Mouse (Mus musculus) spleen, postnatal 36 days (tissue): ENCODE results near the gene Ugt1a1.
"Not testable (repeated sequence)": the region's sequence is repeated elsewhere in the genome, so short reads cannot be mapped to it uniquely, and the experiment has no call there.

Experiments
- DNase-seq, 2 experiments: peaks; one replicate each; pipeline ENCODE4 v3.0.0; 2022; ENCODE audit warnings: low spot score in 2 of 2, mixed read lengths in 1 of 2

The Ugt1a1 gene

DNA sequence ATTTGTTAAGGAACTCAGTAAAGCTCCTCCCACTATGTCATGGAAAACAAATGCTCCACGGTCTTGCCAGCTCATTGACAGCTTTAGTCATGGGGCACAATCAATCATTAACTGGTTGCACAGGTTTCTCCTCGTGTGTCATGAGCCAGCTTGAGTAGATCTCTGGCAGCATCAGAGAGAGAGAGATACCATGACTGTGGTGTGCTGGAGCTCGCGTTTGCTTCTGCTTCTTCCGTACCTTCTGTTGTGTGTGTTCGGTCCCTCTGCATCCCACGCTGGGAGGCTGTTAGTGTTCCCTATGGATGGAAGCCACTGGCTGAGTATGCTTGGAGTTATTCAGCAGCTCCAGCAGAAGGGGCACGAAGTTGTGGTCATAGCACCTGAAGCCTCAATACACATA, at the start of gene Ugt1a1:
Gene Ugt1a1 (plus strand): TSS at position 148 of the 400 bp plus-strand sequence.
- DNase-seq = peak; percentile 4 to 12

DNA sequence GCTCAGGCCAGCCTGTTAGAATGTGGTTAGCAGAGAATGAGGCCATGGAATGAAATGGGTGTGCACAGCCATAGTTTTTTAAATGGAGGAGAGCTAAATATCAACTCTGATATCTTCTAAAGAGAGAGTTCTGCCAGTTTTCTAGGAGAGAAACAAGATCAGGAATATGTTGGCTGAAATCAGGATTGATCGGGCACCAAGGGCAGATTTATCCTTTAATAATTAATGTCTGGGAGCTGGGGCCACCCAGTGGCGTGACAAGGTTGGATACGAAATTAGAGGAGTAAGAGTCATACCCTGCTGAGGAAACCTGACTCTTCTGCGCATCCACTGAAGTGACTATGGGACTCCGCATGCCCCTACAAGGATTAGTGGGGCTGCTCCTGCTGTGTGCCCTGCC, 46.0 kb upstream of the Ugt1a1 start, which contains the start of gene Ugt1a5:
Gene Ugt1a5 (plus strand): TSS at position 302 of the 400 bp plus-strand sequence.
- DNase-seq = no peak

DNA sequence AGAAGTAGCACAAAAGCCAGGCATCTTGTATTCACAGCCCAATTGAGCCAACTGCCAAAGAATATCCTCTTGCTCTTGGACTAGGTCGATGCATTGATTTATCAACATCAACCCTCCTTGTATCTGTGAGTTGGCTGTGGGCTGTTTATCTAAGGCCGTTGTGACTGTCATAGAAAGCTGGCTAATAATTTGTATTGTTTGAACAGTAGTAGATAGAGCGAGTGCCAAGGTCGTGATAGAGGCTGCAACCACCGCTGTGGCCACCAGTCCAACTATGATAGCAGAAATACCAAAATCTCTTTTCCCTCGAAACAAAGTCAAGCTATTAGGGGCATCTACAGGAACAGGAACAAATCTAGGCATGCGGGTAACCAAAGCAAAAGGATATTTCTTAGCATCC, 39.6 kb upstream of the Ugt1a1 start:
- not testable (repeated sequence) for DNase-seq

DNA sequence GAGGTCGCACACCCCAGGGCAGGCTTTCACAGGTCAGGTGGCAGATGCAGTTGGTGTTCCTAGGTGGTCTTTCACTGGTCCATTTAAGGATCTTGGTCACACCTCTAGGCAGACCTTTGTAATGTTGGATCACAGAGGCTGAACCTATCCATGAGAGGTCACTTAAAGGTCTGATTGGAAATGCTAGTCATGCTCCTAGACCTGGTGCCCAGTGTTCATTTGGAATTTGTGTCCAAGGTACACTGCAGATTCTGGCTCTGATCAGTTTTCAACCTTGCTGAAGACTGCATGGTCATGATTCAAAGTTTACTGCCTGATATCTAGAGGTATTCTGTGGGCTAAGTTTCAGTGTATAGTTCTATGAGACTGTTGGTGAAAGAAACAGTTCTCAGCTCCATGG, 32.1 kb upstream of the Ugt1a1 start:
- DNase-seq = no peak

DNA sequence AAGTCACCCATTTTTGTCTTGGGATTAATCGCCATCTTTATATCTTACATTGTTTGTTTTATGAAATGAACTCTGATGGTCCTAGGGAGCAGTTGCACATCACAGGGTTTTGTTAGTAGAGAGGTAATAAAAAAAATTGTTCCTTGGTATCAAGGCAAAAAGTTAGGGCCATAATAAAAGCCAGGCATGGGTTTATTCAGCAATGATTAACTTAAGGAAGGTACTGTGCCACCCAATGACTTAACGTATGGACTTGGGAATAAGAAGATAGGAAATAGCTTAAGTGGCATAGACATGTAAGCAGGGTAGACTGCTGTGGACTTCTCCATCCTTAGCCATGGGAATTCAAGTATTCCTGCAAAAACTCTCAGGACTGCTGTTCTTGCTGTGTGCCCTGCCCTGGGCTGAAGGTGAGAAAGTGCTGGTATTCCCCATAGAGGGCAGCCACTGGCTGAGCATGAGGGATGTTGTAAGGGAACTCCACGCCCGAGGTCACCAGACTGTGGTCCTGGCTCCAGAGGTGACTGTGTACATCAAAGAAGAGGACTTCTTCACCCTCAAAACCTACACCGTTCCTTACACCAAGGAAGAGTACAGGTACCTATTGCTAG, 25.3 kb upstream of the Ugt1a1 start:
- no peak for DNase-seq

DNA sequence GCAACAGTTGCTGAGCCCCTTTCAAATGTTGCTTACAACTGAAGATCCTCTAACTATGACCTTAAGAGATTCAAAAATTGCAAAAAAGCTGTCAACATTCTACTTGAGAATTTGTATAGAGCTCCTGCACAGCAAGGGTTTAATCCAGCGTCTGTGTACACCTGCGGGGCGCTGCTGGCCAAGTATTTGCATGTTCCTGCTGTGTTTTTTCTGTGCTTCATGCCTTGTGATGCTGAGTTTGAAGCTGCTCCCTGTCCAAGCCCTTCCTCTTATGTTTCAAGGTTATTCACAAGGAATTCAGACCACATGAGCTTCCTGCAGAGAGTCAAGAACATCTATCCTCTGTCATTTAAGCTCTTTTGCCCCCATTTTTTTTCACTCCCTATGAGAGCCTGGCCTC, 19.6 kb upstream of the Ugt1a1 start:
- DNase-seq = no peak

DNA sequence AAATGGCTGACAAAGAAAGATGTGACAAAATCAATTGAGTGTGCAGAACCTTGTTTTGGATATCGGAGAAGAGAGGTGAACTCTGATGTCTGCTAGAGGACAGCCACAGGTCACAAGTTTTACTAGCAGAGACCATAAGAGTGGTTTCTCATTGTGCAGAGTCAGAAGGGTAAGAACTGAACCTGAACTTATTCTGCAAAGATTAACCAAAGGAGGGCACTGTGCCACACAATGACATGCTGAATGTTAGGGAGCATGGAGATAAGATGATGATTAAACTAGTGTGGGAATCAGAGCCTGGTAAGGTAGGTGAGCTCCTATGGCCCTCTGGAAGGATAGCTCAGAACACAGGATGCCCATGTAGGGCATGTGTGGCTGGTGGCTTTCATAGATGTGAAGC, 16.1 kb upstream of the Ugt1a1 start:
- no peak for DNase-seq

DNA sequence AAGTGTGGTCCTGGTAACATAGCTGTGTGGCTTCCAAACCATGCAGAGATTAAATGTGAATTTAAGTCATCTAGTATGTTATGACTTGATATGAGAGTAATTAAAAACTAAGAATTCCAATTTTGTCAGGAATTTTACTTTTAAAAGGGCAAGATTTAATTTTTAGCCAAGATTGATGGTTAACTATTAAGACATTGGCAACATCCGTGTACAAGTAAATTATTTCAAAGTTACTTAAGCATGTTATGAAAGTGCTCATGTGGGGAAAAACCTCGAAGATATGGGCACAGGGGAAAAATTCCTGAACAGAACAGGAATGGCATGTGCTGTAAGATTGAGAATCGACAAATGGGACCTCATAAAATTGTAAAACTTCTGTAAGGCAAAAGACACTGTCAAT, 14.3 kb upstream of the Ugt1a1 start:
- no peak for DNase-seq

DNA sequence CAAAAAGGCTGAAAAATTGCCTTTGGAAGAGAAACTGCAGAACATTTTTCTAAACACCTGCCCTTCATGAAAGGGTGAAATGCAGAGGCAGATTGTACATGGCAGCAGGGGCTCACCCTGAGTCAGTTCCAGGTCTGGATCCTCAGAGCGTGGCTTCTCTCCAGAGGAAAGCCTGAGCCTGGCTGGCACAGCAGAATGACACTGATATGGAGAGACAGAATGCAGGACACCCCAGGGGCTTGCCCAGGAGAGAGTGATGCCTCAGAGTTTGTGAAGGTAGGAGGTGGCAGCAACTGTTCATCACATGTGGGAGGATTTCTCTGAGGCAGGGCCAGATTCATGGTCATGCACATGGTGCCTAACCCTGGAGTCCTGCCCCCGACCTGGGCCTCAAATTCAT, 11.8 kb upstream of the Ugt1a1 start:
- no peak for DNase-seq

DNA sequence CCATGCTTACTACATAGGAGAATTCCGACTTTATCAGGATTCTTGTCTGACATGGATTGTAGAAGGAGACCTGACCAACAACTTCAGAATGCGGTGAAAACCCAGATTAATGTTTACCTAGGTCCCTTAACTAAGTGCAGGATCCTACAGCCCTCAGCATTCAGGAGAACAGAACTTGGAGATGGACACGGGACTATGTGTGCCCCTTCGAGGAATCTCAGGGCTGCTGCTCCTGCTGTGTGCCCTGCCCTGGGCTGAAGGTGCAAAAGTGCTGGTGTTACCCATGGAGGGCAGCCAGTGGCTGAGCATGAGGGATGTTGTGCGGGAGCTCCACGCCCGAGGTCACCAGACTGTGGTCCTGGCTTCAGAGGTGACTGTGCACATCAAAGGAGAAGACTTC, 11.3 kb upstream of the Ugt1a1 start, which contains the start of gene Ugt1a2:
Gene Ugt1a2 (plus strand): TSS at position 146 of the 400 bp plus-strand sequence.
- no peak for DNase-seq

DNA sequence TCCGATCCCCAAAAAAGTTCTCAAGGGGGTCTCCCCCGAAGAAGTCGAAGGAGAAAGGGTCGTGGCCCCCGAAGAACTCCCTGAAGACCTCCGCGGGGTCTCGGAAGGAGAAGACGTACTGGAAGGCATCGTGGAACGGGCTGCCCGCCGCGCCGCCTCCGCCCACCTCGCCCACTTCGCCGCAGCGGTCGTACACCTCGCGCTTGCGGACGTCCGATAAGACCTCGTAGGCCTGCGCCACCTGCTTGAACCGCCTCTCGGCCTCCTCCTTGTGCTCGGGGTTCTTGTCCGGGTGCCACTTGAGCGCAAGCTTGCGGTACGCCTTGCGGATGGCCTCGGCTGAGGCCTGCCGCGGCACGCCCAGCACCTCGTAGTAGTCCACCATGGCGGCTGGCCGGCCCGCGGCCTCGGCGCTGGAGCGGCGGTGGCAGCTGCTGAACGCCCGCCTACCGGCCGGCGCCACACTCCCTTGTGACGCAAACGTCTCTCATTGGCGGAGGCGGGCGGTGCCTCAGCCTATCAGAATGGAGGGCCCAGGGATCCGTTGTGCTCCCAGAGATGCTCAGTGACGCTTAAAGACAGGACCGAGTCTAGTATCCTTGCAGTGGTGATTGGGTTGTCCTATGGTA, 6.4 kb upstream of the Ugt1a1 start, which contains the start of gene Dnajb3:
Gene Dnajb3 (minus strand): TSS at position 489 of the 629 bp plus-strand sequence.
- peak; percentile 72 to 76 for DNase-seq

DNA sequence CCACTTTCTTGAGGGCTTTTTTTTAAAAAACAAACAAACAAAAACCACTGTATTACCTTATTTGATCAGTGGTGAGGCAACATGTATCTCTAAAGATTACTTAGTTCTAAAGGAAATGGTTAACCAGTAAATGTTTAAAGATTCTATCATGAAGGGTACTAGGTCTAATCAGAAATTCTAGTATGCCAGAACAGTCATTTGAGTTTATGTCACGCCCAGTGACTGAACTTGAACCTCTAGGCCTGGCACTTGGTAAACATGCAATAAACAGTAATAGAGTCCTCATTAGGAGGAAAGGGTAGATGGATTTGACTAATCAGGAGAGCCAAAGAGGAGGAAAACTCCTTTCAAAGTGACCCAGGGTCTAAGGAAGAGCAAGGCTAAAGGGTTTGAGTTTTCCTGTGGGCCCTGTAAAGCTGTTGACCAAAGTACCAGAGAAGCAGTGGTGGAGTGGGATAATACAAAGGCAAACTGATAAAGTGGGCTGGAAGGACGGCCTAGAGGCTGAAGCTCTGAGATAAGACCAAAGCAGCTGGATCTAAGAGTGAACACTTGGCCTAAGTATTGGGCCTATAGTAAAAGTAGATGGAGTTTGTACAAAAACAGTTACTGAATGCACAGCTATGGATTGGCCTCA, 4.8 kb upstream of the Ugt1a1 start:
- DNase-seq = peak; percentile 9 to 53

DNA sequence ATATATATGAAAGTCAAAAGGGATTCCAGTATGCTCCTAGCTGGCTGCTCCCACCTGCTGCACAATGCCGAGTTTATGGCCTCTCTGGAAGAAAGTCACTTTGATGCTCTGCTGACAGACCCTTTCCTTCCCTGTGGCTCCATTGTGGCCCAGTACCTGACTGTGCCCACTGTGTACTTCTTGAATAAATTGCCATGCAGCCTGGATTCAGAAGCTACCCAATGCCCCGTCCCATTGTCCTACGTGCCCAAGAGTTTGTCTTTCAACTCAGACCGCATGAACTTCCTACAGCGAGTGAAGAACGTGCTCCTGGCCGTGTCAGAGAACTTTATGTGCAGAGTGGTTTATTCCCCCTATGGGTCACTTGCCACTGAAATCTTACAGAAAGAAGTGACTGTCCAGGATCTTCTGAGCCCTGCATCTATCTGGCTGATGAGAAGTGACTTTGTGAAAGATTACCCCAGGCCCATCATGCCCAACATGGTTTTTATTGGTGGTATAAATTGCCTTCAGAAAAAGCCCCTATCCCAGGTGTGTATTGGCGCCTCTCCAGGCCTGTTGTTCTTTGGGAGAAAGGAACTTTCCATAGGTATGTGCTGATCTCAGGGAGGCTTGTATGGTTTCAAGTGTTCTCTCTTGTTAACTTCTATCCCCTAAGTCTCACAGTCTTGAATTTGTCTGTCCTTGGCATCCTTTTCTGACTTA, 734 bp downstream of the Ugt1a1 start:
- peak in 1 of 2 experiments; percentile 2 for DNase-seq

DNA sequence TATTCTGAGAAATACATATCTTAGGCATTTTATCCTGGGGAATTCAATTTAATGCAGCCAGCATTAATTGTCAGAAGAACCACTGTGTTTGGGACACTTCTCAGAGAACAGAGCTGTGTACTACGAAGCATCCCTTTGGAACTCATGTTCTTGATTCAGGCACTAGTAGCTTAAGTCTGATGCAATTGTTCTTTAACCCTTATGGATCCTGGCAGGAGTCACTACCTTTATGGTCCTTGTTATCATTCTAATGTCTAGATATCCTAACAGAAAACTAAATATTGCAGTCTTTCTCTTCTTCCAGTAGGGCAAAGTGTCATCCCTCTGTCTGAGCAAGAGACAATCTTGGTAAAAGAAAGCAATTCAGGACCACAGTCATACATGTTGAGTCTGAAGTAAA, 1.3 kb downstream of the Ugt1a1 start:
- no peak for DNase-seq

DNA sequence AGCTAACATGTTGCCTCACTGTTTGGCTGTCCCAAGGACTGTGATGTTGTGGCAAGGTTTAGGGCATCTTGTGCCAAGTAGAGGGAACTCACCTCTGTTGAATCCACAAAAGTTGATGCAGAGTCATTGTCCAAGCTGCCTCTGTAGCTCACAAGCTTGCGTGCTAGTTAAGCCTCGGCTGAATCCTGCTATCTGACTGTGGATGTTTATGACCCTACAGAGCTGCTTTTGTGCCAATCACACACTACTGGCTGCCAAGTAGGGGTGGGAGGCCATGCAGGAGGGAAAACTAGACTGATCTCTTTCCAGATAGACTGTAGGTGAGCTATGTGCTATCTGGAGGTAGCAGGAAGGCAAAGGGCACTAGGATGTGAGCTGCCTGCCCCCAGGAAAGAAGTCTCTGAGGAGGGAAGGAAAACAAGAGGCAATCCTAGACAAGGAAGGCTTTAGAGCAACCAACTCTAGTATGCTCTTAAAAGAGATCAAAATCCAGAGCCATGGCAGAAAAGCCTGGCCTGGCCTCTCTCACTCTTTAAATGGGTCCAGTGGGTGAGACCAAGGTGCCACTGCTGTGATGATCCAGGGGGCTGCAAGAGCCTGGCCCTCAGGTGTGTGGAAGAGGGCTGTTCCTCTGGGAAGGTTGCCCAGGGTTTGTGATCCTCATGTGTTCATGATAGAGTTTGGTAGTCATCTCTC, 2.2 kb downstream of the Ugt1a1 start:
- peak; percentile 10 to 11 for DNase-seq

DNA sequence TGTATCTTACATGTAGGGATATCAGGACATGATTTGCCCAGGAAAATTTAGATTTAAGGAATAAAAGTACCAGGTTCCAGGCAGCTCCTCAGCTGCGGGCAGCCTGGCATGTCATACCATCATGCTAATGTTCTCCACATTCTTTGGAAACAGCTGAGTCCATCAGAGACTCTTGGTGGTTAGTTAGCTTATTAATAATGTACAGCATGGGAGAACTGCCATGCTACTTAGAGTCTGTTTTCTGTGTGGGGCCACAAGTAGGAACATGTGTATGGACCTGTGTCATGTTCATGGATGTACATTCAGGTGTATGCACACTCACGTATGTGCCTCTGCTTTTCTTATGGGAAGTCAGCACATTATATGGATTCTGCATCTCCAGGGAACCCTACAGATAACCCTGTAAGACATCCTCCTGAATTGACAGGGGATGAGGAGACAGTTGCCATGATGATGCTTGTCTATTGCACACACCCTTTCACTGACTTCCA, 2.7 kb downstream of the Ugt1a1 start:
- DNase-seq = no peak

DNA sequence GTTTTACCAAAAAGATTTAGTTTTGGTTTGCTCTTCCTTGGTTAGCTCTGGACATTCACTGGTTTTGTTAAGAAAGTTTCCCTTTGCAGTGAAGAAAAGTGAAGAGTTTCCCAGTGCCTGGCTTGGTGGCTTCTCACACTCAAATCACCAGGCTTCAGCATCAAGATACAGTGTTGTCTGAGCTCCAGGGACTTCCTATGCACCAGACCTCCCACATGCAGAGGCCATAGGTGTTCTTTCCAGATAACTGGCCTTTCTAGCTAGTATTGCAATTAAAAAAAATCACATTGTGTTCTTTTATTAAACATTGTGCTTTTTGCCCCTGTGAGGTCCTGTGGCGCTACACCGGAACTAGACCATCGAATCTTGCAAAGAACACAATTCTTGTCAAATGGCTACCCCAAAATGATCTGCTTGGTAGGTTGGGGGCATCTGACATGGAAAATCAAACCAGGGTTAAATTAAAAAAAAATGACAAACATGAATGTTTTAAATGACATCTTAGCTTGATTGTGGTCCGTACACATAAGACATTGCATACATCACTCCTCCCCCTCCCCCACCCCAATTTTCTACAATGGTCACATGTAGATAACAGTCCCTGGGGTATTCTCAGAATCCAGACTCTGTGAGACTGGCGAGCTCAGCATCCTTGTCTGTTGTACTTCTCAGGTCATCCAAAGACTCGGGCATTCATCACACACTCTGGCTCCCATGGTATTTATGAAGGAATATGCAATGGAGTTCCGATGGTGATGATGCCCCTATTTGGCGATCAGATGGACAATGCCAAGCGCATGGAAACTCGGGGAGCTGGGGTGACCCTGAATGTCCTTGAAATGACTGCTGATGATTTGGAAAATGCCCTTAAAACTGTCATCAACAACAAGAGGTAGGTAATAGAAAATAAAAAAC, 4.0 kb downstream of the Ugt1a1 start:
- peak in 1 of 2 experiments; percentile 8 for DNase-seq

DNA sequence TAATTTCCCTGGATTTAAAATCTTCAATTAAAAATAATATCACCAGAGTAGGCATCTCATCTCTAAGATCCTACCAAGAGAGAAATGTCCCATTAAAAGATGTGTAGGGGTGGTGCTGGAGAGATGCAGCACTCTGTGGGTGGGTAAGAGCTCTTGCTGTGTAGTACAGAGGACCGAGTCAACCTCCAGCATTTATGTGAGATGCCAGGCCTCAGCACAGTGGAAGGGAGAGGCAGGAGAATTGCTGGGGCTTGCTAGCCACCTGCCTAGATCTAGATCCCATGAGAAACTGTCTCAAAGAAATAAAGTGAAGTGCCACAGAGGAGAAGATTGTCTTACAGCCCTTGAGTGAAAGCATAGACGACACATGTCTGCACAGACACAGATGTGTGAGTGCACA, 4.8 kb downstream of the Ugt1a1 start:
- DNase-seq = no peak

DNA sequence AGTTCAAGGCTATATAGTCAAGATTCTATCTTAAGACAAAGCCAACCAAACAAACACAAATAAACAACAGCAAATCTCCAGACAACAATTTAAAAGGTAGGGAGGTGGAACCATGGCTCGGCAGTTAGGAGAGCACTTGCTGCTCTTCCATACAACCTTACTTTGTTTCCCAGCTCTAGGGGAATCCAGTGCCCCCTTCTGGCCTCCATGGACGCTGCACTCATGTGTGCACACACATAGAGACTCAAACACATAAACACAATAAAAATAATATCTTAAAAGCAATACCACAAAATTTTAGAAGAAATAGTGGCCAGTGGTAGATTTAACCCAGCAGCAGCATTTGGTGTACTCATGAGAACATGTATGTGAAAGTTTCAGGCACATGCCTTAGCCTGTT, 5.4 kb downstream of the Ugt1a1 start:
- peak in 1 of 2 experiments; percentile 5 for DNase-seq

DNA sequence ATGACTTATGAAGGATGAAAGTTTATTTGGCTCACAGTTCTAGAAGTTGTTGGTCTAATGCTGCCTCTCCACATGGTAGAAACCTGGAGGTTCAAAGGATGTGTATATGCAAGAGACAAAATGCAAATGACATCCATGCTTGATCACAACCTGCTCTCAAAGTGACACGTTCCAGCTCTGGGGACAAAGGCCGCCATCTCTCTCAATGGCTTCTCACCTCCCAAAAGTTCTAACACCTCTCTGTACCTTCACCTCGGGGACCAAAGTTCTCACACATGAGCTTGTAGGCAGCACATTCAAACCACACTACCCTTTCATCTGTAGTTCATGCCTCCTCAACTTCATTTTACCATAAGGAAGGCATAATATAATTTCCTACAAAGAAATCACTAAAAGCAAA, 5.8 kb downstream of the Ugt1a1 start:
- DNase-seq = peak in 1 of 2 experiments; percentile 5
